Mouse (Mus musculus) hindbrain, embryonic 10.5 days (tissue): ENCODE results near the gene Tbc1d4. TPM values are rescaled to one million over a fixed set of nuclear protein-coding genes. Genes with fewer than 3 reads are reported as not detected.

ENCODE experiments used
- DNase-seq: peaks from one replicate; pipeline ENCODE4 v3.0.0-alpha.2; 2017; ENCODE audit warnings: low spot score
- H3K27ac ChIP-seq: fragments of 300-500 bp; sonication (generic); 2 replicates; pipeline ENCODE4 v1.5.1; 2016; ENCODE audit warnings: mild to moderate bottlenecking, moderate library complexity
- H3K27me3 ChIP-seq: fragments of 300-500 bp; sonication (generic); 2 replicates; pipeline ENCODE4 v1.6.1; 2016; ENCODE audit warnings: mild to moderate bottlenecking; ENCODE audit not compliant: poor library complexity, insufficient read depth, severe bottlenecking
- H3K36me3 ChIP-seq: fragments of 300-500 bp; sonication (generic); 2 replicates; pipeline ENCODE4 v1.6.1; 2016; ENCODE audit warnings: mild to moderate bottlenecking, moderate library complexity
- H3K4me1 ChIP-seq: fragments of 300-500 bp; sonication (generic); replicated peaks from 2 replicates; pipeline ENCODE4 v1.6.1; 2016; ENCODE audit warnings: mild to moderate bottlenecking
- H3K4me3 ChIP-seq: fragments of 300-500 bp; sonication (generic); 2 replicates; pipeline ENCODE4 v1.5.1; 2016; ENCODE audit warnings: mild to moderate bottlenecking, moderate library complexity
- H3K9me3 ChIP-seq: fragments of 300-500 bp; sonication (generic); 2 replicates; pipeline ENCODE4 v1.6.1; 2016; ENCODE audit warnings: mild to moderate bottlenecking, moderate library complexity
- WGBS: fragments of 180-500 bp; shearing (Covaris S2); methylation state at CpG from one replicate; pipeline ENCODE4 v1.1.7; 2016; 5-methylcytosine and 5-hydroxymethylcytosine counted together
- polyA plus RNA-seq: library from polyadenylated mRNA; unstranded; fragments of >200 nt; fragmentation: Nextera tagmentation; extraction: Ambion mirVana; gene quantifications from 2 replicates; pipeline ENCODE4 v1.2.1, GENCODE M21; 2016

Tbc1d4 gene
- polyA plus RNA-seq: 4.8 and 6.0 TPM in 2 replicates

DNA sequence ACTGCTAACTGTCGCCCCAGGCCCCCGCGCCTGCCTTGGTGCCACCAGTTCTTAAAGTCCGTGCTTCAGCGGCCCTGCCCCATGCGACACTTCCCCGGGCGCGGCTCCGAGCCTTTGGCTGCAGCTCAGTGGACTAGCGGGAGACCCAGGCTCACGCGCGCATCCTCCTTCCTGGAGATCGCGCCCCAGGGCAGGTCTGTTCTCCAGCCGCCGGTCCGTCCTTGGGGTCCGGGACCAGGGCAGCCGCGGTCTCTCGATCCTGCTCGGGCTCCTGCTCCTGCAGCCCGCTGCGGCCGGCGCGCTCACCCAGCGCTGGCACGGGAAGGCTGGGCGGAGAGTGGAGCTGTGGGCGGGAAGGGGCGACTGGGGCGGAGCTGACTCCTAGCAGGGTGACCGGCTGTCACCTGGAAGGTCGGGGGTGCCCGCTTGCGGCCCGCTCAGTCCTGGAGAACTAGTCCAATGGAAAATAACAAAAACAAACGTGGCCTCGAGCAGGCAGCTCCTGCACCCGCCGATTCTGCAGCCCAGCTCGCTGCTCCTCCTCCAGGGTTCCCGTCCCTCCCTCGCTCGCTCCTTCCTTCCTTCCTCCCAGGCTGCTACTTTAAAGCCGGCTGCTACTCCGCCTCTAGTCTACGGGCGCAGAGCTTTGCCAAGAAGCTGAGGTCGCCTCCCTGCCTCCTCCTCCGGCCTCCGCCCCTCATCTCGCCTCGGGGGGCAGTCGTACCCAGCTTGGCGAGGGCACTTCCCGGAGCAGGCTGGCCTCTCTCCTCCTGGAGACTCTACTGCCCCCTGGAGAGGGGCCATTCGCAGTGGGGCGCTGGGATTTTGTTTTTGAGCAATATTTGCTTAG is at the start of gene Tbc1d4:
Gene Tbc1d4, minus strand, starts transcription at position 673 of the 850 bp plus-strand sequence.
- peak; percentile 82 for DNase-seq
- under 1% methylated on average over 62 of the region's 62 CpGs for WGBS
- peak within 1 kb of the TSS; percentile 80 for H3K4me3 ChIP-seq
- H3K9me3 ChIP-seq: no peaks in the 10 kb centered on the region
- peaks cover 22% of the 10 kb centered on the region for H3K4me1 ChIP-seq
- H3K27ac ChIP-seq: peak within 1 kb of the TSS; percentile 86
- H3K27me3 ChIP-seq: peaks cover 20% of the 10 kb centered on the region
- no peaks in the 10 kb centered on the region for H3K36me3 ChIP-seq

DNA sequence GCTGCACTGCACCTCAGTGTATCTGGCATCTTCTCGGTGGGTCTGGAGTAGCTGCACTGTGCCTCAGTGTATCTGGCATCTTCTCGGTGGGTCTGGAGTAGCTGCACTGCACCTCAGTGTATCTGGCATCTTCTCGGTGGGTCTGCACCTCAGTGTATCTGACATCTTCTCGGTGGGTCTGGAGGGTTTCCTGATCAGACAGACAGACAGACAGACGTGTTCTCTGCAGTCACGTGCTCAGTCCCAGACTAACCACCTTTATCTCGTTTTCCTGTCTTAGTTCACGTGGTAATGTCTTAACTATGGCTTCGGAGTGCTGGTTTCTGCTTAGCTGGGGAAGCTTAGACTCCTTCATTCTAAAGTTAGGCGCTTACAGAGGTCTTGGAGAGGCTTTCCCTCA is 47.3 kb upstream of the Tbc1d4 start:
- Histone ChIP-seq H3K27me3 (no peaks in the 10 kb centered on the region), H3K4me3 (no peak overlapping the region), H3K4me1 (peaks cover 9% of the 10 kb centered on the region), H3K36me3 (peaks cover 18% of the 10 kb centered on the region), H3K27ac (no peak overlapping the region), H3K9me3 (no peaks in the 10 kb centered on the region)
- WGBS: 87% methylated on average over 10 of the region's 10 CpGs
- DNase-seq: no peak

DNA sequence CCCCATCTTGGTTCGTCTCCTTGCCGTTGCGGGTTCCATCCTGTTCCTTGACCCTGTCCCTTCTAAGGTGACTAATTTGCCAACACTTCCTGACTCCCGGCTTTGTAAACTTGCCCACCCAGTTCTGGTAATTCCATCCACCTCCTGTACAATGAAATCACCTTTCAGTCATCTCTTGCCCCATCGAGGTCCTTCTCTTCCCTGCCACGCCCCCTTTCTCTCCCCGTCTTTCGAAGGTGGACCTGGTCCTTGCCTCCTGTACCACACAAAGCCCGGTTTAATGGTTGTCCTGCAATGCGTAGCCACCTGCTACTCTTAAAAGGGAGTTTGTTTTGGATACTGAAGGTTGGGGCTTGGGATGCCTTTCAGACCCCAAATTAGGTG is 45.5 kb upstream of the Tbc1d4 start:
- peaks cover 10% of the 10 kb centered on the region for H3K36me3 ChIP-seq
- H3K4me3 ChIP-seq: peak overlapping the region; percentile 96
- 1% methylated on average over 10 of the region's 10 CpGs for WGBS
- no peak for DNase-seq
- H3K9me3 ChIP-seq: no peaks in the 10 kb centered on the region
- H3K27ac ChIP-seq: peak overlapping the region; percentile 96
- peaks cover 9% of the 10 kb centered on the region for H3K4me1 ChIP-seq
- no peaks in the 10 kb centered on the region for H3K27me3 ChIP-seq

DNA sequence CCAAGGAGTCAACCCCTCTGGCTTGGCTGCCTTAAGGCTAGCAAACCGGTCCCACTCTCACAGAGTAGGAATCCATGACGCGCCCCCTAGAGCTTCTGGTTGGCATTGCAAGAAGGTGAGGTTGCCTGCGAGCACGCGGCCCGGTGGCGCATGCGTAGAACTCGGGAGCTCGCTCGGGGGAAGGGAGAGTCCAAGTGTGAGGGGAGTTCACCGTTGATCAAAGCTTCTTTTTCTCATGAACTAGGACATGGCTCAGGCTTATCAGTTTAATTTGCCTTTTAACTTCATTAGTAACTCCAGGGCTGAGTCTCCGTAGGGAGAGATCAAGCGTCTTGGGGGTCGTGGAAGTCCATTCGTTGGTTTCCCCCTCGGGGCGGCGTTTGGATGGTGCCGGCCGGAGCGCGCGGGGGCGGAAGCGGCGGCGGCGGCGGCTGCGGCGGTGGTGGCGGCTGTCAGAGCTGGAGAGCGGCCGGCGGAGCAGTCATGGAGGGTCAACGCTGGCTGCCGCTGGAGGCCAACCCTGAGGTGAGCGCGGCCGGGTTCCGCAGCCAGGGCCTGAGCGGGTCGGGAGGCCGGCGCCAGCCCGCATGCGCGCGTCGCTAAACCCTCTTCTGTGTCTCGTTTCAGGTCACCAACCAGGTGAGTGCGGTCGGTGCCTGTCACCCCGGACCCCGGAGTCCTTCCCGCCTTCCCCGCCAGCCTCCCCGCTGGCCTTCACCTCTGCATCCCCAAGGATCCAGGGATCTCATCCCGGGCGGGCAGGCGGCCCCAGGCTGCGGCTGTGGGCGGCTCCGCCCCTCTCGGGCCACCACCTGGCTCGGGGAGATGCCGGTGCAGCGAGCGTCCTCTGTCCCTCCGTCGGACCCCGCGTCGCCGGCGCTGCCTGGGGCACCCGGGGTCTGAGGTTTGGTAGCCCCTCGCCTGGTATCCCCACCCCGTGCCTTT is 44.9 kb upstream of the Tbc1d4 start, which contains the start of gene Uchl3:
Gene Uchl3, plus strand, starts transcription at position 387 of the 945 bp plus-strand sequence.
- Histone ChIP-seq H3K27ac (peak within 1 kb of the TSS; percentile 96), H3K4me3 (peak within 1 kb of the TSS; percentile 96), H3K9me3 (no peaks in the 10 kb centered on the region), H3K27me3 (no peaks in the 10 kb centered on the region), H3K36me3 (peaks cover 4% of the 10 kb centered on the region; the same call in 1 of the 2 replicates), H3K4me1 (peaks cover 9% of the 10 kb centered on the region)
- under 1% methylated on average over 81 of the region's 81 CpGs for WGBS
- DNase-seq: peak; percentile 97

DNA sequence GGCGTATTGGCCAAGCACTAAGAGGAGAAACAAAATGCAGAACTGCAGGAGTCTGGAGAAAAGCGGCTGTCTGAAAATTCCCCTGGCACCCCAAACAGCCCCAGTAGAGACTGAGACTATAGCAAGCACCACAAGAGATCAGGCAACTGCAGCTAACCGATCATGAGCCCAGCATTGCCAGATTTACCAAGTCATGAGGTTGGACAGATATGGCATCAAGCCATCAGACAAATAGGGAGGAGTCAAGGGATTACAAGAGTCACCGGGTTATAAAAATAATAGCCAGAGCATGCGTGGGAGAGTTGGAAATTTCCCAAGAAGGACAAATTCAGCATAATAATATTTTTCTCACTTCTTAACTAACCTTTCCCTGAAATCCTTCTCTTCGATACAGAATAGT is 43.6 kb upstream of the Tbc1d4 start:
- DNase-seq: no peak
- Histone ChIP-seq H3K4me1 (peaks cover 9% of the 10 kb centered on the region), H3K27ac (no peak overlapping the region), H3K36me3 (no peaks in the 10 kb centered on the region), H3K27me3 (no peaks in the 10 kb centered on the region), H3K9me3 (no peaks in the 10 kb centered on the region), H3K4me3 (no peak overlapping the region)
- whole genome bisulfite sequencing: 94% methylated on average over 6 of the region's 6 CpGs

DNA sequence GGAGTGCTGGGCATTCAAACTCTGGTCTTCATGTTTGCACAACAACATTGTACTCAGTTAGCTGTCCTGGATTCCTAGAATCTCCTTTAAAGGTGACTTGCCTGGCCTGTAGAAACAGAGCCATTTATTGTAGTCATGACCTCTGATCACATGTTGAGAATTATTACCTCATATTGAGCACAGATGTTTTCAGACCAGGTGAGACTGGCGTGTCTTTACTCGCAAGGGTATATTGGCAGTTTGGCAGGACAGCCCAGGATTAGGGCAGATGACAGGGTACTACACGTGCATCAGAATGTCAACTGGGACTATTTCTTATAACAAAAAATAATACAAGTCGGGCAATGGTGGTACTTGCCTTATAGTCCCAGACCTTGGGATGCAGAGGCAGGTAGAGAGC is 41.6 kb upstream of the Tbc1d4 start:
- WGBS: 83% methylated on average over 4 of the region's 4 CpGs
- H3K4me3 ChIP-seq: no peak overlapping the region

DNA sequence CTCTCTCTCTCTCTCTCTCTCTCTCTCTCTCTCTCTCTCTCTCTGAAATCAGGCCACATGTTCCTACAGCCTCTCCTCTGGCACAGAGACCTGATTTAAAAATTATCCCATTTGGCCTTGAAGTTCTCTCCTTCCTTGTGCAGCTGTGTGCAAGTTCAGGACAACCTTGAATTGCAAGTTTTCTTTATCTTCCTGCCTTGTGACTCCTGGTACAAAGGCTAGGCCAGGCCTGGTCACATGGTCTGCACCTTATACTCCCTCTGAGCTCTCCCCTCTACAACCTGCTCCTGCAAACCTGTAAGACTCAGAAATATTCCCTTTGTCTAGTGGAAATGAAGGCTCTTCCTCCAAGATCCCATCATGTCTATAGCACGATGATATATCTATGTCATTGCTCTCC is 36.0 kb upstream of the Tbc1d4 start:
- Histone ChIP-seq H3K36me3 (no peaks in the 10 kb centered on the region), H3K27ac (no peak overlapping the region), H3K27me3 (no peaks in the 10 kb centered on the region), H3K4me1 (no peaks in the 10 kb centered on the region), H3K4me3 (no peak overlapping the region), H3K9me3 (no peaks in the 10 kb centered on the region)
- DNase-seq: no peak
- WGBS: 77% methylated on average over 1 of the region's 1 CpGs

More for the DNA sequence above, 41.6 kb upstream of the Tbc1d4 start:
- no peaks in the 10 kb centered on the region for H3K36me3 ChIP-seq
- no peak overlapping the region for H3K27ac ChIP-seq
- no peak for DNase-seq
- H3K27me3 ChIP-seq: no peaks in the 10 kb centered on the region
- peaks cover 9% of the 10 kb centered on the region for H3K4me1 ChIP-seq
- H3K9me3 ChIP-seq: no peaks in the 10 kb centered on the region

DNA sequence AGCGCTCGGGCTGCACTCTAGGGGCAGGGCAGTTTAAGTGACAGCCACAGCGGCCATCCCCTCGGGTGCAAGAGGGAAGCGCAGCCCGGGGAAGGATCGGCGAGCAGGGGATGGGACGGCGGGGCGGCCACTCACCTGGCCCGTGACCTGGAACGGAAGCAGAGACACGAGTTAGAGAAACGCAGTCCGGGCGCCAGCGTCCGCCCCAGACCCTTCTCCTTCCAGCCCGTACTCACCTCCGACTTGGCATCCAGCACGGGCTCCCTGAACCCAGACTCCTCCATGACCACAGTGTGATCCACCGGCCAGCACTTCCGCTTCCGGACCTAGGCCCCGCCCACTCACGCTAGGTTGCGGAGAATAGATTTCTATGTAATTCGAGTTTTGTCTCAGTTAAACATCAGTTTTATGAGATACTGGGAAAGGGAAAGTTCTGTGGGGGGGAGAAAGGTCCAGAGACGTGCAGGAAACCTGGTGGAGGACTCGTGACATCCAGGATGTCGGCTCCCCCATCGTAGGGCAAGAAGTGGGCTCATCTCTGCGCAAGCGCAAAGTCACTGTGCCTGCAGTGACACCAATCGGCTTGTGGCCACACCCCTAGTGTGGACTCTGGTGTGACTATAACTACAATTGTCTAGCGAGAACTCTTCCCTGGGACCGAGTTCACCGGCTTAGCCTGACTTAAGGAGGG is 31.3 kb upstream of the Tbc1d4 start, which contains the start of gene Commd6:
Gene Commd6, minus strand, starts transcription at position 534 of the 691 bp plus-strand sequence.
- H3K27me3 ChIP-seq: no peaks in the 10 kb centered on the region
- H3K4me1 ChIP-seq: peaks cover 8% of the 10 kb centered on the region
- H3K9me3 ChIP-seq: no peaks in the 10 kb centered on the region
- H3K4me3 ChIP-seq: peak within 1 kb of the TSS; percentile 67
- DNase-seq: peak; percentile 91
- H3K36me3 ChIP-seq: peaks cover 8% of the 10 kb centered on the region
- H3K27ac ChIP-seq: peak within 1 kb of the TSS; percentile 93
- WGBS: under 1% methylated on average over 39 of the region's 39 CpGs

DNA sequence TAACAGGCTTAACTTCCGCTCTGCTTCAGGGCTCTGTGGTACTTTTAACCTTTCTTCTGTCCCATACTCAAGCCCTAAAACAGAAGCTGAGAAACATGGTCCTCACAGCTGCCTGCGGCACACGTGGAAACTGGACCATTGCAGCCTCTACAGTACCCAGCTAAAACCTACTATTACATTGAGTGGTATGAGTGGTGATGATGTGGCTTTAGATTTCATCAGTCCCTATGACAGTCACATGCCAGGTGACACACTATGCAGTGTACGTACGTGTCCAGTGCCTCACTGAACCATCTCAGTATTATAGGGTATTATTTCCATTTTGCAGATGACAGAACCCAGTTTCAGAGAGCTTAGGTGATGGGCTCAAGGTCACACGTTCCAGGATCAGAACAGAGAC is 28.4 kb upstream of the Tbc1d4 start:
- no peak overlapping the region for H3K4me3 ChIP-seq
- no peak for DNase-seq
- H3K4me1 ChIP-seq: peaks cover 8% of the 10 kb centered on the region
- H3K27ac ChIP-seq: no peak overlapping the region
- no peaks in the 10 kb centered on the region for H3K27me3 ChIP-seq
- peaks cover 35% of the 10 kb centered on the region for H3K36me3 ChIP-seq
- H3K9me3 ChIP-seq: no peaks in the 10 kb centered on the region
- 89% methylated on average over 6 of the region's 6 CpGs for WGBS

DNA sequence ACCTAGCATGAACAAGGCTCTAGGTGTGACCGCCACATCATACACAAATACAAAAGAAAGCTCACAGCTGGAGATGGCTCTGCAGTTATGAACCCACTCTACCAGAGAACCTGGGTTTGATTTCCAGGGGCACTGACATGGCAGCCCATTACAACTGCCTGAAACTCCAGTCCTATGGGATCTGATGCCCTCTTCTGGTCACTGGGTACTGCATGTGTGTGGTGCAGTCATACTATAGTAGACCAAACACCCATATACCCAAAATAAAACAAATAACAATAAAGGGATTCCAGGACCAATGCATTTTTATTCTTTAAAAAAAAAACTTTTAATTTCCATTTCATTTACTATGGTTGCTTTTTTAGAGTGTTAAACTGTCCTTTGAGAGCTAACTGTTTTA is 26.8 kb upstream of the Tbc1d4 start:
- H3K9me3 ChIP-seq: no peaks in the 10 kb centered on the region
- H3K36me3 ChIP-seq: peaks cover 44% of the 10 kb centered on the region
- 90% methylated on average over 1 of the region's 1 CpGs for WGBS
- no peak overlapping the region for H3K4me3 ChIP-seq
- H3K4me1 ChIP-seq: peaks cover 8% of the 10 kb centered on the region
- no peak overlapping the region for H3K27ac ChIP-seq
- no peak for DNase-seq
- no peaks in the 10 kb centered on the region for H3K27me3 ChIP-seq

DNA sequence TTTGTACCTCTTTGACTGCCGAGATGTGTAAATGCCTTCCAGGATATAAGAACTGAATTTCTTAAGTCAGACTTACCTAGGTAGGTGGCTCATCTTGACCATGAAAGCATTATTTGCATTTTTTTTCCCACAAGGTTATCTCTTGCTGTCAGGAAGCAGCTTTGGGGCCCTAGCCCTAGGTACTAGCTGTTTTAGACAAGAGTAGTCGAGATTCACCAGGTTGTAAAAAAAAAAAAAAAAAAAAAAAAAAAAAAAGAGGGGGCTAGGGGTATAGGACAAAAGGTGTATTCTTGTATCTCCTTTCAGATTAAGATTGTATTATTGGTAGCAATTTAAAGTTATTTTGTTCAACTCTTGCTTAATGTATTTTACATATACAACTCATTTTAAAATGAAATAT is 21.6 kb upstream of the Tbc1d4 start:
- Histone ChIP-seq H3K4me3 (no peak overlapping the region), H3K4me1 (no peaks in the 10 kb centered on the region), H3K27me3 (no peaks in the 10 kb centered on the region), H3K36me3 (peaks cover 39% of the 10 kb centered on the region), H3K27ac (no peak overlapping the region), H3K9me3 (no peaks in the 10 kb centered on the region)
- no peak for DNase-seq
- WGBS: 81% methylated on average over 2 of the region's 2 CpGs

DNA sequence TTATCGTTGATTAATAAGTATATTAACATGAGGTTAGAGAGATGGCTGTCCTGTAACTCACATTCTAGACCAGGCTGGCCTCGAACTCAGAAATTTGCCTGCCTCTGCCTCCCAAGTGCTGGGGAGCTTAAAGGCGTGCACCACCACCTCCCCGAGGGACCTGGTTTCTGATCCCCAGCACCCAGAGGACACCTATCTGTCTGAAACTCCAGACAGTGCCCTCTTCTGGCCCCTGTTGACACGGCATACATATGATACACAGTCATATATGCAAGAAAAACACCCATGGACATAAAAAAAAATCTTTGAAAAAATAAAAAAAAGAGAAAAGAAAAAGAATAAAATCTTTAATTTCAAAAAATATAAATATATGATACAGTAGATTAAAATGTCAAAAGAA is 8.7 kb upstream of the Tbc1d4 start:
- 91% methylated on average over 5 of the region's 5 CpGs for WGBS

More for the DNA sequence above, 8.7 kb upstream of the Tbc1d4 start:
- H3K4me3 ChIP-seq: no peak overlapping the region
- no peaks in the 10 kb centered on the region for H3K9me3 ChIP-seq
- H3K27ac ChIP-seq: no peak overlapping the region
- DNase-seq: no peak
- no peaks in the 10 kb centered on the region for H3K27me3 ChIP-seq
- no peaks in the 10 kb centered on the region for H3K36me3 ChIP-seq
- peaks cover 4% of the 10 kb centered on the region; the same call in 1 of the 2 replicates for H3K4me1 ChIP-seq
